Mouse (Mus musculus) cerebellum, adult 8-10 months (tissue): ENCODE data around the gene Olfr1510.
"Not testable (repeated sequence)": the region's sequence is repeated elsewhere in the genome, so short reads cannot be mapped to it uniquely, and the experiment has no call there.

Experiments
- DNase-seq: peaks from one replicate; pipeline ENCODE4 v3.0.0; 2022

Gene Olfr1510

GRCm38 (mm10) chr14:52414273-52414672 is at the start of gene Olfr1510:
Olfr1510 (minus strand) TSS chr14:52414373.
- DNase-seq, result no peak

DNA sequence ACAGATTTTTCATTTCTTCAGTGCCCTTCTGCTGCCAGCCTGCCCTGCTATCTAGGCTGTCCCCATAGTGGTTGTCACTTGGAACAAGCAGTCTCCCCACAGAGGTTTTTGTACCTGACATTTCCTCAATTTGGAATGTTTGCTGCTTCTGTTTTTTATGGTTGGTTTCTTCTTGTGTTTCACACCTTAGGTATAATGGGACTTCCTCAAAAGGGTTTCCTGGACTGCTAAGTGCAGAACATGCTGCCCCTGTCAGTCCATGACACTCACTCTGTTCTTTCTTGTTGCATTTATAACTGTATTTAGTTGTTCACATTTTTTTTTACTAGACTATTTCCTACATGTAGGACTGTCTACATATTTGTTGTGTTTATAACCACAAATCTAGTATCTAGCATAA is 47.8 kb upstream of the Olfr1510 start:
- no peak for DNase-seq

- DNase-seq, result no peak
Measured at GRCm38 (mm10) chr14:52451138-52451537, 37.0 kb upstream of the Olfr1510 start.

DNA sequence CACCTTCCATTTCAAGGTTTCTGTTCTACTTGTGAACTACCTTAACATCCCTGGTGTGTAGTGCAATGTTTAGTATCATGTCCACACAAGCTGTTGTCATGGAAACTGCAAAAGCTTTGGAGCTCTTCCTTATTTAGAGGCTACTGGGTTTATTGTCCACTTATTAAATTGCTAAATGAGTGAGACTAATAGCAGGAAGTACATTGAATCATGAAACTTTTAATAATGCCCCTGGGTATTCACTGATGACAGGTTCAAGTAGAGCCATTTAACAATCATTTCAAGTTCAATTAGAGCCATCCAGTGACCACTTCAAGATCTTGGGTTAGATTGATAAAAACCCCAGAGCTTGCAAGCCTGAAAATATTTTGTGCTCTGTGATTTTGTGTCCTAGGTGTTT is 28.5 kb upstream of the Olfr1510 start, which contains the start of gene Olfr1509:
TSS of gene Olfr1509 (plus strand) at position 301 of the 400 bp plus-strand sequence.
- no peak for DNase-seq

DNA sequence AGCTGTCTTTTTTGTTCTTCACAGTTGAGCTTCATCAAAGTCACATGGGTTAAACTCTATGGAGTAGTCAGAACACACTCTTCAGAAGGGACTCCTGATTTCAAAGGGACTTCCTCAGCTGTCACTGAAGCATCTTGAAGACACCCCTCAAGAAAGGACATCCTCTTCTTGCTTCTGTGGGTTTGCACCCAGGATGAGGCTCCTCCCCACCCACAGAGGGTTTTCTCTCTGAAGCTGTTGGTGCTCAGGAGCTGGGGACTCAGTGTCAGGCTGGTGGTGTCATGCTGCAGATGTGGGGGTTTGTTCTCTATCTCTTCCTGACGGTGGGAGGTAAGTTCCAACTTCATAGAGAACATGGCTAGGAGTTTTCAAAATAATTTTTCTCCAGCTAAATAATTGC is 13.5 kb upstream of the Olfr1510 start:
- no peak for DNase-seq

- DNase-seq, result not testable (repeated sequence)
Measured at GRCm38 (mm10) chr14:52410142-52410919, 3.8 kb downstream of the Olfr1510 start.

- DNase-seq, result no peak
Measured at GRCm38 (mm10) chr14:52397279-52397678, 16.9 kb downstream of the Olfr1510 start, which contains the start of gene Olfr1511. Olfr1511 (minus strand) TSS chr14:52397379.

DNA sequence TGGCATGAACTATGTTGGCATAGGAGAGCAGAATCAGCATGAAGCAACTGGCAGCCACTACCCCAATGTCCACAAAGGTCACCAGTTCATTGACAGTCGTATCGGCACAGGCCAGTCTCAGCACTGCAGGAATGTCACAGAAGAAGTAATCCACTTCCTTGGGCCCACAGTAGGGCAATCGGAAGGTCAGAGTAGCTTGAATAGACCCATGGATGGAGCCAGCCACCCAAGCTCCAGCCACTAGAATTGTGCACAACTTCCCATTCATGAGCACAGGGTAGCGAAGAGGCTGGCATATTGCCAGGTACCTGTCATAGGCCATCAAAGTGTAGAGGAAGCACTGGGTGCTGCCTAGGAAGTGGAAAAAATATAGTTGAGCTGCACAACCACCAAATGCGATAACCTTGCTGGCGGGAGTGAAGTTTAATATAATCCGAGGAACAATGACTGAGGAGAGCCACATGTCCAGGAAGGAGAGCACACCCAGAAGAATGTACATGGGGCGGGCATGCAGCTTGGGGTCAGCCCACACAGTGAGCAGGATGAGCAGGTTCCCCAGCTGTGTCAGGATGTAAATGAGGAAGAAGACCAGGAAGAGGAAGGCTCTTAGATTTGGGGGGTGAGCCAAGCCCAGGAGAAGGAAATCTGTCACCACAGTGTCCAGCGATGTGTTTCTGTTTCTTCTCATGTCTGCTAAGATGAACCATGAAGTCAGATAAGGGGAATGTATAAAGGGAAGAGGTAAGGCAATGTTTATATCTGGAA is 23.9 kb downstream of the Olfr1510 start:
- not testable (repeated sequence) for DNase-seq

GRCm38 (mm10) chr14:52379068-52379467 is 35.1 kb downstream of the Olfr1510 start, which contains the start of gene Olfr1512:
Olfr1512 (minus strand) TSS chr14:52379168.
- no peak for DNase-seq

- DNase-seq, result no peak
Measured at GRCm38 (mm10) chr14:52368741-52369140, 45.4 kb downstream of the Olfr1510 start.
